Mouse (Mus musculus) ES-E14 (cell line): ENCODE results near the gene AI837181. TPM values are rescaled to one million over a fixed set of nuclear protein-coding genes. Genes with fewer than 3 reads are reported as not detected.

Experiments
- DNase-seq: peaks from one replicate; pipeline ENCODE4 v3.0.0-alpha.2; 2013; ENCODE audit warnings: low read depth, low spot score
- H3K27ac ChIP-seq: 2 replicates; pipeline ENCODE4 v1.5.1; 2012; ENCODE audit warnings: low read depth, mild to moderate bottlenecking, low read length, moderate library complexity, mixed read lengths; ENCODE audit not compliant: poor library complexity, insufficient read depth, severe bottlenecking
- H3K36me3 ChIP-seq: 2 replicates; pipeline ENCODE4 v1.6.1; 2012; ENCODE audit warnings: mild to moderate bottlenecking, low read length, moderate library complexity, mixed read lengths; ENCODE audit not compliant: control insufficient read depth, poor library complexity, insufficient read depth, severe bottlenecking
- H3K4me1 ChIP-seq, 2 experiments: fragments of 150-350 bp in 1 of 2; sonication (generic) in 1 of 2; 2 replicates each; pipeline ENCODE4 v1.6.1; 2012; ENCODE audit warnings: low read length in 2 of 2, mild to moderate bottlenecking in 1 of 2, mixed read lengths in 1 of 2; ENCODE audit not compliant: control insufficient read depth in 2 of 2, insufficient read depth in 2 of 2, poor library complexity in 1 of 2
- H3K4me3 ChIP-seq, 2 experiments: fragments of 150-350 bp in 1 of 2; sonication (generic) in 1 of 2; 2 replicates each; pipeline ENCODE4 v1.5.1; 2012; ENCODE audit warnings: low read length in 2 of 2, low read depth in 1 of 2, mild to moderate bottlenecking in 1 of 2, mixed read lengths in 1 of 2; ENCODE audit not compliant: insufficient read depth in 1 of 2, poor library complexity in 1 of 2, severe bottlenecking in 1 of 2
- H3K9ac ChIP-seq: 2 replicates; pipeline ENCODE4 v1.6.1; 2012; ENCODE audit warnings: low read depth, mild to moderate bottlenecking, low read length, mixed read lengths; ENCODE audit not compliant: poor library complexity, insufficient read depth, severe bottlenecking
- H3K9me3 ChIP-seq: fragments of 150-350 bp; sonication (generic); 2 replicates; pipeline ENCODE4 v1.6.1; 2012; ENCODE audit warnings: low read depth, mild to moderate bottlenecking, low read length; ENCODE audit not compliant: control insufficient read depth, insufficient read depth
- CHD2 ChIP-seq: IDR thresholded peaks from 2 replicates; pipeline ENCODE4 v1.6.1; 2014; ENCODE audit warnings: mild to moderate bottlenecking, low read depth, low read length, inconsistent platforms
- HCFC1 ChIP-seq: IDR thresholded peaks from 2 replicates; pipeline ENCODE4 v1.6.1; 2012; ENCODE audit warnings: low read length, inconsistent platforms, borderline replicate concordance; ENCODE audit not compliant: insufficient read depth
- MAFK ChIP-seq: IDR thresholded peaks from 2 replicates; pipeline ENCODE4 v1.6.1; 2014; ENCODE audit warnings: mild to moderate bottlenecking, low read depth, low read length, inconsistent platforms; ENCODE audit not compliant: insufficient read depth
- ZC3H11A ChIP-seq: IDR thresholded peaks from 2 replicates; pipeline ENCODE4 v1.6.1; 2012; ENCODE audit warnings: low read depth, mild to moderate bottlenecking, inconsistent platforms, low read length, borderline replicate concordance
- ZNF384 ChIP-seq: IDR thresholded peaks from 2 replicates; pipeline ENCODE4 v1.6.1; 2012; ENCODE audit warnings: low read depth, low read length, inconsistent platforms
- in situ Hi-C, 2 experiments: fragments of 600-800 bp; cut with MboI; formaldehyde crosslinking; loops; one replicate each; pipeline ENCODE4 v1.15.1; 2025; ENCODE audit warnings: low sequenced_read_pairs in 2 of 2, inconsistent platforms in 1 of 2; ENCODE audit not compliant: unreplicated experiment in 2 of 2
- total RNA-seq: library from RNA; depleted of rRNA; stranded (reverse); fragments of 300-350 nt; gene quantifications from 2 replicates; pipeline ENCODE4 v1.2.3, GENCODE M21; 2012

The AI837181 gene
- total RNA-seq, 1 experiment: 13.8 TPM

- in situ Hi-C loops: no loop called here
- Histone ChIP-seq H3K4me3 (peak overlapping the region; percentile 84 to 93), H3K27ac (no peak overlapping the region), H3K9ac (peak overlapping the region; percentile 93), H3K4me1 (peaks cover 6 to 14% of the 10 kb centered on the region in 2 experiments; a peak in 3 of 4 replicates), H3K36me3 (peaks cover 20% of the 10 kb centered on the region; the same call in 1 of the 2 replicates), H3K9me3 (no peaks in the 10 kb centered on the region)
- DNase-seq: no peak
- no peak for TF ChIP-seq MAFK
- TF ChIP-seq ZNF384: no peak
- TF ChIP-seq HCFC1: no peak
- TF ChIP-seq CHD2: no peak
- TF ChIP-seq ZC3H11A: no peak
Observed at GRCm38 (mm10) chr19:5425906-5426565, 1.1 kb downstream of the AI837181 start.

GRCm38 (mm10) chr19:5426640-5427290, 1.8 kb downstream of the AI837181 start:
- DNase-seq: no peak
- H3K4me1 ChIP-seq: peaks cover 6 to 14% of the 10 kb centered on the region in 2 experiments; a peak in 3 of 4 replicates
- H3K36me3 ChIP-seq: peaks cover 20% of the 10 kb centered on the region; the same call in 1 of the 2 replicates
- H3K9me3 ChIP-seq: no peaks in the 10 kb centered on the region
- H3K4me3 ChIP-seq: no peak overlapping the region; a peak in 1 of 4 replicates
- H3K9ac ChIP-seq: no peak overlapping the region
- TF ChIP-seq HCFC1: no peak
- TF ChIP-seq MAFK: no peak
- no peak for TF ChIP-seq CHD2
- TF ChIP-seq ZC3H11A: no peak
- in situ Hi-C loops: no loop called here
- H3K27ac ChIP-seq: no peak overlapping the region

GRCm38 (mm10) chr19:5428083-5428482, 3.1 kb downstream of the AI837181 start:
- TF ChIP-seq HCFC1 (no peak), CHD2 (no peak), ZC3H11A (no peak), ZNF384 (no peak), MAFK (no peak)
- peaks cover 6 to 15% of the 10 kb centered on the region in 2 experiments; a peak in 3 of 4 replicates for H3K4me1 ChIP-seq
- H3K36me3 ChIP-seq: peaks cover 13% of the 10 kb centered on the region; the same call in 1 of the 2 replicates
- H3K4me3 ChIP-seq: no peak overlapping the region
- no peak overlapping the region for H3K9ac ChIP-seq
- H3K9me3 ChIP-seq: no peaks in the 10 kb centered on the region
- in situ Hi-C loops: no loop called here
- no peak for DNase-seq
- no peak overlapping the region for H3K27ac ChIP-seq

GRCm38 (mm10) chr19:5429219-5429618, 4.3 kb downstream of the AI837181 start:
- TF ChIP-seq ZC3H11A: no peak
- no peak for TF ChIP-seq MAFK
- TF ChIP-seq HCFC1: no peak
- TF ChIP-seq CHD2: no peak
- TF ChIP-seq ZNF384: no peak
- Histone ChIP-seq H3K27ac (no peak overlapping the region), H3K36me3 (peaks cover 12% of the 10 kb centered on the region; the same call in 1 of the 2 replicates), H3K9ac (no peak overlapping the region), H3K9me3 (no peaks in the 10 kb centered on the region), H3K4me1 (peaks cover 3 to 17% of the 10 kb centered on the region in 2 experiments), H3K4me3 (no peak overlapping the region)
- in situ Hi-C loops: no loop called here
- no peak for DNase-seq
